Mouse (Mus musculus) frontal cortex, postnatal 25 days (tissue): ENCODE measurements around the gene Rab6b.
"Not testable (repeated sequence)": the region's sequence is repeated elsewhere in the genome, so short reads cannot be mapped to it uniquely, and the experiment has no call there.

Source experiments
- DNase-seq, 2 experiments: peaks; one replicate each; pipeline ENCODE4 v3.0.0; 2022; ENCODE audit warnings: low spot score in 2 of 2

Rab6b gene

GRCm38 (mm10) chr9:103143881-103144280, 32.3 kb downstream of the Rab6b start:
- no peak for DNase-seq

- no peak for DNase-seq
These were observed 33.8 kb downstream of the Rab6b start for GRCm38 (mm10) chr9:103145351-103145750.

DNA sequence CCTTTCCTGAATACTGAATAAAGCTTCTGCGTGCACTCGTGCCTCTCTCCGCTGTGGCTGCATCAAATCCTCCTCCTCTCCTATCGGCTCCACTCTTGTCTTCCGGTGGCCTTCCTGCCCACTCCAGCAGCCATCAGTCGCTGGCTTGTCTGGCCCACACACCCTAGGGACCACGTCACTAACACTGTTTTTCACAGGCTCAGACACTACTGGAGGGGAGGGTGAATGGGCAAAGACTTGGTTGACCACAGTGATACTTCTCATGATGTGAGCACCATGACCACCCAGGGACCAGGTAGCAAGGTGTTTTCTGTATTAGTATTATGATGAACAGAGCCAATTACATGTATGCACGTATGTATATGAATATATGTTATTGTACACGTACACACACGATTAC, 34.7 kb downstream of the Rab6b start:
- no peak for DNase-seq

GRCm38 (mm10) chr9:103146703-103147102, 35.1 kb downstream of the Rab6b start:
- no peak for DNase-seq

- DNase-seq = no peak
These were observed 35.5 kb downstream of the Rab6b start for GRCm38 (mm10) chr9:103147103-103147502.

DNA sequence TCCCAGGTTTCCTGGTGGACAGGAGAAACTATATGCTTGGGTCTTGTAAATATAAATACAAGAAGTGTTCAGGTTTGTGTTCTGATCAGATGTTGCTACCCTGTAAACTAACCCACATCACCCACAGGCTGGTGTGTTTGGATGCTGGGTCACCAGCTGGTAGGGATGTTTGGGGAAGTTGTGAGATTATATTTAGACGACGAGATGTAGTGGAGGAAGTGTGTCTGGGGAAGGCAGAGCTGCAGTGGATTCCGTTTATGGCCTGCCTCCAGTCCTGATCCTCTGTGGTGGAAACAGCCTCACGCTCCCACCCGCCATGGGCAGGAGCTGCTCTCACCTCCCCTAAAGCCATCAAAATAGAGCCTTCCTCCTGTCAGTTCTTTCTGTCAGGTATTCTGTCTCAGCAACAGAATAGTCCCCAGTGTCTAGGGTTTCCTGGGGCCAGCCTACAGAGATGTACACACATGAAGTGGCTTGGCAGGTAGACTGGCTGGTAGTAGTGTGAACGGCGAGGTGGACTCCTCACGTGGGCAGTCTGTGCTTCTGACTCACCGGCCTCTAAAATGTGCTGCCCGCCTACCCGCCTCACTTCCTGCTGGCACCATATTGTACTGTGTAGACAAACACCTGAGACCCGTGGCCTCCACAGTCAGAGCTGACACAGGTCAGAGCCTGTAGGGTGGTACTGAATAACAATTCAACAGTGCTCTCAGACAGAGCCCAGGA, 37.6 kb downstream of the Rab6b start:
- DNase-seq = no peak

DNA sequence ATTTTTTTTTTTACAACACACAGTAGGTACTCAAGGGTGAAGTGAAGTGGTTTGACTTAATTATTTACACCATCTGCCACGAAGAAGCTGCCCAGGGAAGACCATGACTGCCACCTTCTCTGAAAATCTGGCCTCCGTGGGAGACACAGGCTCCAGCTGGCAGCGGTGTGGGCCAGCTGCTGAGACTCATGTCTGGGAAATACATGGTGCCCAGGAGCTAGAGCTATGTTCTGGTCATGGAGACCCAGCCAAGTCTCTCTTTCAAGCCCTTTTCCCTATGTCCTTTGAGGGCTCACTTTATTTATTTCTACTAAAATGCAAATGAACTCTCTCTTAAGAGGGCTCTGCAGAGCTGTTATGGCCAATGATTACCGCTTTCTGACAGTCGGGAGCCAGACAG, 41.7 kb downstream of the Rab6b start:
- DNase-seq = no peak

- no peak for DNase-seq
These were observed 43.0 kb downstream of the Rab6b start for GRCm38 (mm10) chr9:103154568-103154967.

- not testable (repeated sequence) for DNase-seq
These were observed 43.6 kb downstream of the Rab6b start for GRCm38 (mm10) chr9:103155158-103155557.

GRCm38 (mm10) chr9:103163806-103164205, 52.2 kb downstream of the Rab6b start:
- no peak for DNase-seq

DNA sequence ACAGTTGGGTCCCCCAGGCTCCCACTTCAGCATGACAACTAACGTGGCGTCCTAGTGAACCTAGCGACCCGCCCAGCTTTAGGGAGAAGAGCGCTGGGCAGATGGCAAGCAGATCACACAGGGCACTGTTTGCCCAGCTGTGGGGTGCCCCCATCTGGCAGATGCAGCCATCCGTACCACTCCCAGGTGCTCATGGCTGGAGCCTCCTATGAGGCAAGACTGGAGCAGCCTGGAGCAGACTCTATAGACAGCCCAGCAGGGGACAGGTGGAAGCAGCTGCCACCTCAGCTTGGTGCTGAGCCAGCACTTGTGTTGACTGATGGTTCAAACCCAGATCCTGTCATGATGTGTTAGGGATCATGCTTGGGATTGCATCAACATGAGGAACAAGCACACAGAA, 56.5 kb downstream of the Rab6b start:
- DNase-seq = no peak

GRCm38 (mm10) chr9:103168771-103169170, 57.2 kb downstream of the Rab6b start:
- DNase-seq = no peak

DNA sequence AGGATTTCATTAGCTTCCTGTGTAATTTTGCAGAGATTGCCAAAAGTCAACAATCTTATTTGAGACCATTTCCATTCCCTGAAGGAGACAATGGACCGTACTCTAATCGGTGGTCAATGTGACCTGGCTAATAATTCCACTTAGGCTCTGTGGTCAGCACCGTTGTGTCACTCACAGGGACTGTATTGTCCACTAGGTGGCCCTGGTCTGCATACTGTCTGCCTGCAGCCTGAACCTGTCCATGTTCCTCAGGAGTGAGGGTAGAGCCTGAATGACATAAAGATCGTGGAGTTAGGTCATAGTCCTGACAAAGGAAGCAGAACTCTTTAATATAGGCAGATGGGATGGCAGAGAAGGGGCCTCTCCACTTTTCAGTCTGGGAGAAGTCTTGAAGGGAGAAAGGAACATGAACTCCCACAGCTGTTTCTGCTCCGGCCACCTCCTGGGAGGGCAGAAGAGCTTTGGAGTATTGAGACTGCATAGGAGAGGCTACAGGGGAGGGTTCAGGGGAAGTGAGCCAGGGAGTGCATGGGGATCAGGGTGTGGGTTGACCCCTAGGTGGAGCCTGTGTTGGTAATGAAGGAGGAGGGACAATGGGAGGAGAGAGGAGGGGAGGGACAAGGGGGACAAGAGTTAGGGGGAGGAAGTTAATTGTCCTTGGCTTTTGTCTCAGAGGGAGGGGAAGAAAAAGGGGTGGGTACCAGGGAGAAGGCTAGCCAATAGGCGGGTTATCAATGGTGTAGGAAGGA, 63.4 kb downstream of the Rab6b start:
- no peak for DNase-seq

DNA sequence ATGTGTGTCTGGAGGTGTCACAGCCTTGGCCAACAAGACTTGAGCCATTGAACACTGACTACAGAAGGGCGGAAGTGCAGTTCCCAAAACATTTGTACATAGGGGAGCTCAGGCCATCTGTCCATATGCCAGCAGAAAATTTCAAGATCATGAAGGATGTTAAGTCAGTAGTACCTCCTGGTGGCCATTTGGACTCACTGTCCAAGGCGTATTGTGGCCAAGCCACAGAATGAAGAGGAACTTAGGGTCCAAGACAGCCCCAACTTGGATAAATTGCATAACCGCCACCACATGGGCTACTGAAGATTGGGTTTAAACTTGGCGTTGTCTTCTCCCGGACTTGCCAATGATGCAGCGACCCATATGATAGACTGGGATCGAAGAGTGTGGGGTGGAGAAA, 64.1 kb downstream of the Rab6b start:
- no peak for DNase-seq

DNA sequence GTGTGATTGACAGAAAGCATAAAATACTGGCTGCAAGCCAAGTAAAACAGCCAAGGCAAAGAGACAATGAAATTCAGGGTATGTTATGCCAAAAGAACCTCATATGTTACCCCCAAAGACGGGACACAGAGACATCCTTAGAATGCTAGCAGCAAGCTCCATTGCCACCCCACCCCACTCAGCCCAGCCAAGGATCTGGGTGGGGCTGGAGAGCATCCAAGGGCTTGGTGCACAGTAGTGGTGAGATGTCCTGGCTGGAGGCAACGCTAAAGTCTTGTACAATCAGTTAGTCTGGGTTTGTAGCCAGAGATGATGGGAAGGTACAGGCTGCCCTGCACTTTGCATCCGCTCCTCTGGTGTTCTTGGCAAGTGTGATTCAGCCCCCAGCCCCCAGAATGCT, 68.7 kb downstream of the Rab6b start:
- DNase-seq = no peak

GRCm38 (mm10) chr9:103180807-103181565, 69.4 kb downstream of the Rab6b start:
- no peak for DNase-seq

- no peak for DNase-seq
These were observed 70.3 kb downstream of the Rab6b start for GRCm38 (mm10) chr9:103181886-103182285.

DNA sequence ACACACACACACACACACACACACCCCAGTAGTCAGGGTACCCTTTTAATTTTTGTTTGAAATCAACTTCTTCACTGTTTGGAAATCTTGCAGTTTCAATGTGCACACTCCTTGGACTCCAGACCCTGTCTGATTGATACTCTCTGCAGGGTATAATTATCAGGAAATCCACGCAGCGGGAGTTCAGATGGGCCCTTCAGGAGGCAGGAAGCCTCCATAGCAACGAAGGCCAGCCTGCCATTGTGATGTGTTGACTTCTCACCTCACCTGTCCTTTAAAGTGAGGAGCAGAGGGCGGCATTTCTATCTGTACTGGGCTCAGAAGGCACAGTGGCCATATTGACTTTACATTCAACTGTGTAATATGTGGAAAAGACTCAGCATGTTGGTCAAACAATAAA, 73.3 kb downstream of the Rab6b start:
- DNase-seq = no peak

GRCm38 (mm10) chr9:103185946-103186345, 74.4 kb downstream of the Rab6b start:
- DNase-seq = no peak

- DNase-seq = no peak
These were observed 75.2 kb downstream of the Rab6b start for GRCm38 (mm10) chr9:103186747-103187146.

DNA sequence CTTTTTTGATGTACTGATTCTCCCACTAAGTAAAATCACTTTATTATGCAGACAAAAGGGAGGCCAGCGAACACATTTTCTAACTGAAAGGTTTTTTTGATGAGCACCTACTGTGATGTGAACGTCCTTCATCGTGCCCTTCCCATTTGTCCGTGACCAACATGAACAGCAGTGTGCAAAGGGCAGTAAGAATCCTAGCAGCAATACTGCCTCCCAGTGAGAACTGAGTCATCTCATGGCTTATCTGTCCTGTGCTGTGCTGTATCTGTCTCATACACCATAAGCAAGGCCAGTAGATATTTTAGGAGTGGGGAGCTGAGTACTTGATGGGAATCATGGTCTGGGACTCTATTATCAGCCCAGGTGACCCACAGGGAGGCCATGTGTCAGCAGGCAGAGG, 76.8 kb downstream of the Rab6b start:
- DNase-seq = no peak

DNA sequence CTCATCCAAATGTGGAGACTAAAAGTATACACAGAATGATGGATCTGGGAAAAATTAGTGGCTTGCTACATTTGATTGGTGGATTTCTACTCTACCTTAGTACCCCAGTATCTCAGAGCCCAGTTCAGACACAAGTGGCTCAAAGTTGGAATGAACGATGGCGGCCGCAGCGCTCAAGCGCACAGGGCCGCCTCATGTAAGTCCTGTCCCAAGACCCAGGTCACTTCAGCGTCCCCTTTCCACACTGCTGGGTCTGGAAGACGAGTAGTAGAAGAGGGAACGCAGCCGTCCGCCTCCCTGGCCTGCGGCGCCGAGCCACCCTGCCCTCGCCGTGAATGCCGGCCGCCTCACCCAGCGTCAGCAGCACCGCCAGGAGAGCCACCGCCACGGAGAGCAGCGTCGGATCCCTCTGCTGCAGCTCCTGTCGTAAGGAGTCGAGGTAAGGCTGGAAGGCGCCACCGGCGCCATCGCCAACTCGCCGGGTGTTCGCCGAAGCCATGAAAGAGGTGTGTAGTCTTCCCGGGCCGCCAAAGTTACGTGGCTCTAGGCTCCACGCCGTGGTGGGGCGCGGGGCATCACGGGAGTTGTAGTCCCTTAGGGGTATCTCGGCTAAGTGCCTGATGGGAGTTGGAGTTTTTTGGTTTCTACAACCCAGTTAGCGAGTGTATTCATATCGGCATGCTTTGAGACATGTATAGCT, 90.1 kb downstream of the Rab6b start, which contains the start of gene Srprb:
Gene Srprb (minus strand): TSS at position 577 of the 700 bp plus-strand sequence.
- peak; percentile 84 to 88 for DNase-seq
